Mouse (Mus musculus) c-Kit-negative CD71-positive TER-119-positive erythroid progenitor cells, embryonic 14.5 days (primary cell): ENCODE measurements around the gene Trp53i13.
"Not testable (repeated sequence)": the region's sequence is repeated elsewhere in the genome, so short reads cannot be mapped to it uniquely, and the experiment has no call there.

ENCODE experiments used
- DNase-seq: peaks from one replicate; pipeline ENCODE4 v3.0.0-alpha.2; 2013; ENCODE audit warnings: low read depth, low spot score

Trp53i13 gene

DNA sequence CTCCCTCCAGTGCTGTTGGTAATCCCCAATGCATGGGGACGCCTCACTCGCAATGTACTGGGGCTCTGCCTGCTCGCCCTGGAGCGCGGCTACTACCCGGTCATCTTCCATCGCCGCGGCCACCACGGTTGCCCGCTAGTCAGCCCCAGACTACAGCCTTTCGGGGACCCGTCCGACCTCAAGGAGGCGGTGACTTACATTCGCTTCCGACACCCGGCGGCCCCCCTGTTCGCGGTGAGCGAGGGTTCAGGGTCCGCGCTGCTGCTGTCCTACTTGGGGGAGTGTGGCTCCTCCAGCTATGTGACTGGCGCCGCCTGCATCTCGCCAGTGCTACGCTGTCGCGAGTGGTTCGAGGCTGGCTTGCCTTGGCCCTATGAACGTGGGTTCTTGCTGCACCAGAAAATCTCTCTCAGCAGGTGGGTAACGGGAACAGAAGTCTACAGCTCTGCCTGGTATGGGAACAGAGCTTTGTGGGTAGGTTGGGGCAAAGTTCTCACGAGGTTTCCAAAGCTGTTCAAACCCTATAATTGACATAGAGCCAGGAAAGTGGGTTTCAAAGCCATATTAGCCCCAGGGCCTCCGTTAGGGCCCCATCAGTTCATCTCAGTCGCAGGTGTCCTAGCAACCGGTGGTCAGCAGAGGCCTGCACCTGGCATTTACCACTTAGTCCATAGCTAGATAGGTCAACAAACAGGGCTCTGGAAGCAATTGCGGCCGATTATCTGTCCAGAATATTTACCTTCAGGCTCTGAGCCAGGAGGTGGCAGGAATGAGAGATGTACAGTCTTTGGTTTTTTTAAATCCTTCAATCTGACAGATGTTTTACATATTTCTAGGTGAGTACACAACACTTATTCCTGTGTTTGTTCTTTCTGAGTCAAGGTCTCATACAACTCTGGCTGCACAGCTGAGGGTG, at the start of gene Trp53i13:
TSS of gene Trp53i13 (minus strand) at position 344 of the 916 bp plus-strand sequence.
- DNase-seq, result no peak

- DNase-seq, result no peak
Measured at GRCm38 (mm10) chr11:77545261-77545660, 29.5 kb upstream of the Trp53i13 start.

DNA sequence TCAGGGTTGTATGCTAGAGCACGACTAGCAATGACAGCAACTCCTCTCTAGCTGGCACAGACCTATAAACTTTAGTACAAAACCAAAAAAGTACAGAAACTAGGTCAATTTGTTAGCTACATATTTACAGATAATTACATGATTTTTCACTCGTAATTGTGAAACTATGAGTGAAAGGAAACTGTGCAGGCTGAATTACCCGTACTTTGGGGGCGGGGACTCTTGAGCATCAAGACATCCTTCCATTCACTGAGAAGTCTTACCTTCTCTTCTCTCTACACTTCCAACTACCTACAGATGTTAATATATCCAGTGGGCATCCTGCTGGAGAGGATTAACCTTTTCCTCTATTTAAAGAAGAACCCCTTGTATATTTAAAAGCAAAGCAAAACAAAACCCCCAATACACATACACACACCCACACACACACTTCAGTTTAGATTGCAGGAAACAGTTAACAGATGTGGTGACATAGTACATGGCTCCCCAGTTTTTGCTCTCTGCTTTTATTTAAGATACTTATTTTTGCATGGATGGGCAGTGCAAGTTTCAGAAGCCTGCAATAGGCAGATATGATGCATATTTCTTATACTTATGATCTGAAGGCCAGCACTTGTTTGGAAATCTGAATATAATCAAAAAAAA, 16.5 kb upstream of the Trp53i13 start:
- DNase-seq, result no peak

DNA sequence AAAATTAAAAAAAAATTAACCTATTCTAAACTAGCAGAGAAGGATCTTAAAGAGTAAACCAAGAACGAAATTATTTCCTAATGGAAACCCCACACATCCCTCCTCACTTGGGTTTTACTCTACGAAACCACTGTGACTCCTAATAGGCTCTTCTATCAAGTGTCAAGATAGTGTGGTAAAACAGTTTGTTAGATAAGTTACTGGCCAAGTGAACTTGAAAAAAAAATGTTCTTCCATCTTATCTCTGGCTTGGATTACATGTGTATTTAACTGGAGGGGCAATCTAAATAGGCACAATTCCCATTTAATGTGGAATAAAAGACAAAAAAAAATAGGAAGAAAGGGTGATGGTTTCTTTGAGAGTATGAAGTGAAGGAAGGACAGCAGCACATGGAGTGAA, 15.1 kb upstream of the Trp53i13 start:
- DNase-seq, result no peak

DNA sequence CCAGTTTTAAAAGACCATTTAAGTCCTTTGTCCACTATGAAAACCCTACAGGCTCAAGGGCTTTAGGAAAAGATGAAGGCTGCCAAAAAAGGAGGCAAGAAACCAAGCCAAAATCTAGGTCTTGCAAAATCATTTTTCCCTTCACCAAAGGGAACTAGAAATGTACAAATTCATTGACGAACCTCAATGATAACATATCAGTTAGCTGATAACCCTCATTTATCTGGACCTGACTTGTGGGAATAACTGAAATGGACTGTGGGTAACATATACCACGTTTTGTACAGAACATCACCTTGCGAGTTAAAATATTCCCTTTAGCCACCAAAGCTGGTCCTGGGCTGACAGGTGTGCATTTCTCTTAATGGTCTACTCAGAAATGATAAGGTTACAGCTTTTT, 13.9 kb upstream of the Trp53i13 start:
- no peak for DNase-seq

- DNase-seq, result not testable (repeated sequence)
Measured at GRCm38 (mm10) chr11:77528420-77528819, 12.6 kb upstream of the Trp53i13 start.

GRCm38 (mm10) chr11:77525804-77526486, 10.2 kb upstream of the Trp53i13 start:
- no peak for DNase-seq

DNA sequence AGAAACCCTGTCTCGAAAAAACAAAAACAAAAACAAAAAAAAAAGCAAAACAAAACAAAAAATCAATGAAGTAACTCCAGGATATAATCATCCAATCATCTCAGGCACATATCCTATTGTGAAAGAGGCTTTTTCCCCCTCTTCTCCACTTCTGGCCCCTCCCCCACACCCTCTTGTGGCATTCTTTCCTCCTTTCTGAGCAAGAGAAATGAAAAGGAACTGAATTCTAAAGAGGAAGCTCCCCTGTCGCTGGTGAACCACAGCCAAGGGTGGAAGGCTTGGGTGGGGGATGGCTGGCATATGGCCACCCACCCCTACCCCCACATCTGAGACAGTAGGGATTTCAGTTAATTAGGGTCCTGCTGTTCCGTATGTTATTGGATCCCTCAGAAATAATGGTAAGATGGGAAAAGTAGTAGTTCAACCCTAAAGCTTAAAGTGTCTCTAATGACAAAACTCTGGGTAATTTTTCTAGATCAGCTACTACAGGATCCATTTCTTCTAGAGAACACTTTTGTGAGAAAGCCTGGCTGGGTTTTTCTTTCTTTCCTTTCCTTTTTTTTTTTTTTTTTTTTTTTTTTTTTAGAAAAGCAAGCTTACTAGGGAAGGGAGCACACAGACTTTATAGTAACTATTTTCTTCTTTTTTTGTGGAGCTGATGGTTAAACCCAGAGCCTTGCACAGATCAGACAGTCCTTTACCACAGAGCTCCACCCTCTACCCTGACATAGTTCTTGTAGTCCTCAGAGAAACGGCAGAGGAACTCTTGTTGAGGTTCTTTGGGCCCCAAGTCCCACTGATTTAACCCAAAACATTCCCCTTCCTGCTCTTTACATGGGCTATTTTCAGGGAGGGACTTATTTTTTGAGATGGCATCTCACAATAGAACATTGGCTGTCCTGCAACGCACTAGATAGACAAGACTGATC, 5.1 kb upstream of the Trp53i13 start:
- DNase-seq, result no peak

DNA sequence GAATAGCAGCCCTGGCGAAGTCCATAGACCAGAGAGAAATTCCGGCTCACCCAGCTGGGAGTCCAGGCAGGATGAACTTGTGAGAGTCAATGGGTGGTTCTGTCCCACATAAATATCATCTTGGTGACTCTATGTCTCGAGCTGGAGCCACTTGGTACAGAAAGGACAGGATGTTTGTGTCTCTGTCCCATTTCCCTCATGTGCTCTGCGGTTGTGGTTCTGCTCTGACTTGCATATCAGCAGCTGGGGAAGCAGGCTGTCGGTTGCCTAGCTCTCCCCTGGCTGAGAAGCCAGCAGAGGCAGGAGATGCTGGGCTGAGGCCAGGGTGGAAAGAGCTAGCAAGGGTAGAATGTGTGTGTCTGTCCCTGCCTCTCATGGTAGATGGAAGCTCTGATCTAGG, 3.3 kb upstream of the Trp53i13 start, which contains the start of gene Gm10392:
TSS of gene Gm10392 (minus strand) at position 156 of the 400 bp plus-strand sequence.
- DNase-seq, result no peak

- DNase-seq, result no peak
Measured at GRCm38 (mm10) chr11:77518051-77518798, 2.4 kb upstream of the Trp53i13 start.

DNA sequence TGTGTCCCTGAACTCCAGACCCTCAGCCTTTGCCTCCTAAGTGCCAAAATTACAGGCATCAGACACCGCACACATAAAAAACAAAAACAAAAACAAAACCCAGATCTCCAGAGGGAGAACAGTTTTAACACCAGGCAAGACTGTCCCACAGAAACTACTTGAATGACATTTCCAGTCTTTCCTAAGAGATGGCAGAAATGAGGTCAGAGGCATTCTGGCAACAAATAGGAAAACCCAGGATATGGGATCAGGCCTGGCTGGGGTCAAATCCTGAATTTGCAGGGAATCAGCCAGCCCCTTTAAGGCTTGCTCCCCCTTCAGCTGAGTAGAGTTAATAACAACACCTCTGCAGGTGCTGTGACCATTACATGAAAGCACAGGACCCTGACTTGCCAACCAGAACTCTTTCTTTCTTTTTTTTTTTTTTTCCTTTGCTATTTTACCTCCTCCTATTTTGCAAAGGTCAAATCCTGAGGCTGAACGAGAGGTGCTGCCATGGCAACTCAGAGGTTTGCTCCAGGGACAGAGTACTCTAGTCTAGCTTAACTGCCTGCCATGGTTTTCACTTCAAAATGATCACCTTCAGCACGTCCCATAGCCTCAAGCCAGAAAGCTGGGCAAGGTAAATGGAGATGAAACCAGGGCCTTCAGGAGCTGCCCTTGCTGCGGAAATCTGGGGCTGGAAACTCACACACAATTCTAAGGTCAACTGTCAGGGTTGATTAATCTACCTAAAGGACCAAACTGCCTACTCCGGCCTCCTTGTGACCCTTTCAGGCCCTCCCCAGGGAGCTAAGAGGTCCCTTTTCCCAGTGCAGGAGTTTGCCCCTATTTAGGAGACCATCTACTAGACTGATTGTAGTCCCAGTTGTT, 1.0 kb upstream of the Trp53i13 start:
- DNase-seq, result no peak

- no peak for DNase-seq
Measured at GRCm38 (mm10) chr11:77514832-77515636, 746 bp downstream of the Trp53i13 start, which contains the start of gene Abhd15. TSS of gene Abhd15 (plus strand) at chr11:77515121.

- DNase-seq, result peak; percentile 46
Measured at GRCm38 (mm10) chr11:77514281-77514831, 1.4 kb downstream of the Trp53i13 start.

GRCm38 (mm10) chr11:77513811-77514170, 2.0 kb downstream of the Trp53i13 start:
- DNase-seq, result no peak

- peak; percentile 64 for DNase-seq
Measured at GRCm38 (mm10) chr11:77512891-77513810, 2.6 kb downstream of the Trp53i13 start.

GRCm38 (mm10) chr11:77511336-77511735, 4.4 kb downstream of the Trp53i13 start:
- DNase-seq, result no peak
